Mouse (Mus musculus): ENCODE results near the gene Mrpl42.

DNA sequence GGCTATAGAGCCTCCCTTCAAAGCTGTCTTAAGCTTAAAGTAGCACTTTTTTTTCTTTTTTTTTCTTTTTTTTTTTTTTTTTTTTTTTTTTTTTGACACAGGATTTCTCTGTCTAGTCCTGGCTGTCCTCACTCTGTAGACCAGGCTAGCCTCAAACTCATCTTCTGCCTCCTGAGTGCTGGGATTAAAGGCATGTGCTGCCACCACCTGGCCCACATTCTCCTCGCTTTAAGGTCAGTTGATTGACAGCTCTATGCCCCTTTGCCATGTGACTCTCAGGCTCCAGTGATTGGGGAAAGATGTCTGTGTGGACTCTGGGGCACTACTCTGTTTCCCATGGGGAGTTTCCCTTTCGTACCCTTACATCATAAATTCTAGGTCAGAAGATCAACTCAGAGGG is 61.2 kb downstream of the Mrpl42 start:
- no peak for TF ChIP-seq CTCF (IDR thresholded peaks at IDR 0.05; ENCODE audit: low read depth, low read length)
- no peak for TF ChIP-seq TAL1 (conservative IDR thresholded peaks at IDR 0.05; ENCODE audit: low read depth, low read length)
